Mouse (Mus musculus) right cerebral cortex, adult 18-20 months (tissue): ENCODE results near the gene Chchd6.

ENCODE experiments used
- DNase-seq: peaks from one replicate; pipeline ENCODE4 v3.0.0; 2022; ENCODE audit warnings: mixed read lengths

Chchd6 gene

DNA sequence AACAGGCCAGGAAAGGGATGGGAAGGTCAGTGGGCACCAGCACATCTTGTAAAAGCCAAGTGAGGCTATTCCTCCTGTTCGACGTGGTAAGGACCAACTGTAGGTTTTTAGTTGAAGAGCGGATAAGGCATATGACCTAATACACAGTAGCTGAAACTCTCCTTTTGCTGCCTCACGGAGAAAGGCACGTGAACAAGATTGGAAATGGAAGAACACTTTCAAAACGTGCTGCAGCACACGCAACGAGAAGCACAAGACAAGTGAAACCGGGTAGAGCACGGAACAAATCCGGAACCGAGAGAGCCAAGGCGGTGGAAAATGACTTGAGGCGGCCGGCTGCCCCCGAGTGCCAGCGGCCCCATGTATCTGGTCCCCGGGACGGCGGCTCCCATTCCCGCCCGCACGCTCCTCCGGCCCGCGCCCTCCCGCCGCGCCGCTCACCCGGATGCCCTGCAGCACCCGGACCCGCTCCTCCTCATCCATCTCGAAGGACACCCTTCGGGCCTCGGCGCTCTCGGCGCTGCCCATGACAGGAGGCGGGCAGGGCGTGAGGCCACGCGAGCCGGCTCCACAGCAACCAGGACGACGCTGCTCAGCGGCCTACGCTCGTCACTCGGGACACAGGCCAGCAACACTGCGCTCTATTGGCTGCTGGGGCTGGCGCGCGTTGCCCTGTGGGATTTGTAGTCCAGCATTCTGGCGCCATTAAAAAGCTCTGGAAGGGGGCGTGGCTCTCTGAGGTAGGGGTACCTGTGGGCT is at the start of gene Chchd6:
TSS of gene Chchd6 (minus strand) at position 635 of the 759 bp plus-strand sequence.
- peak; percentile 97 for DNase-seq

GRCm38 (mm10) chr6:89644271-89645075 is 49.0 kb upstream of the Chchd6 start:
- DNase-seq, result peak; percentile 76

- DNase-seq, result peak; percentile 88
Measured at GRCm38 (mm10) chr6:89643798-89644270, 48.4 kb upstream of the Chchd6 start, which contains the start of gene Txnrd3. Txnrd3 (plus strand) TSS chr6:89643988.

DNA sequence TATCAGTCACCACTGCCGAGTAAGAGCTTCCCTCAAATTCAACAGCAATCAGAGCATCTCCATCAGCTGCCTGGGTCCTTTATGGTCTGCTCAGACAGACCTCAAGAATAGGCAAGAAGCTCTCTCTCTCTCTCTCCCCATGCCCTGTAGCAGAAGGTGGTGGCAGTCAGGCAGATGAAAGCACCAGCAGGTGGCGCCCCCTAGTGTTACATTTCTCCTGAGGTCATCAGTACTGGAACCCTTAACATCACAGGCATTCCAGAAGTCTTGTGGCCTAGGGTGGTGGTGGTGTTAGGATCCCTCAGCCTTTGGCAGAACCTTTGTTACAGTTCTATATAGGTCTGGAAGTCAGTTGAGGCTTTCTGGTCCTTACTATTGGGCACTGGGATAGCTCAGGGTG is 43.6 kb upstream of the Chchd6 start:
- DNase-seq, result peak; percentile 55

DNA sequence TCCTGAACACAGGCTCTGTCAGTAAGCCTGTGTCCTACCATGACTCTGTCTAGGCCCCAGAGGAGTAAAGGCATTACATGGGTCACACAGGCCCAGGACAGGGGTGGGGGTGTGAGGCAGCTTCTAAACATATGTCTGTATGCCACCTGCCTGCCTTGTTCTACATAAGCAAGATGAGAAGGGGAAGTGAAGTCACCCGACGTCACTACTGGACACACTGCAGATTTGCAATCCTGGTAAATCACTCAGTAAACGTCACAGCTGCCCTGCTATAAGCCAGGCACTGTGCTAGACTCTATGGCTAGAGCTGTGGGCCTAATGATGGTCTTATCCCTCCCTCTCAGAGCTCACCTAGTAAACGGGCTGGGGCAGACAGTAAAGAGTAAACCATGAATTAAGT is 42.5 kb upstream of the Chchd6 start:
- no peak for DNase-seq

- peak; percentile 44 for DNase-seq
Measured at GRCm38 (mm10) chr6:89634400-89634799, 38.9 kb upstream of the Chchd6 start.

DNA sequence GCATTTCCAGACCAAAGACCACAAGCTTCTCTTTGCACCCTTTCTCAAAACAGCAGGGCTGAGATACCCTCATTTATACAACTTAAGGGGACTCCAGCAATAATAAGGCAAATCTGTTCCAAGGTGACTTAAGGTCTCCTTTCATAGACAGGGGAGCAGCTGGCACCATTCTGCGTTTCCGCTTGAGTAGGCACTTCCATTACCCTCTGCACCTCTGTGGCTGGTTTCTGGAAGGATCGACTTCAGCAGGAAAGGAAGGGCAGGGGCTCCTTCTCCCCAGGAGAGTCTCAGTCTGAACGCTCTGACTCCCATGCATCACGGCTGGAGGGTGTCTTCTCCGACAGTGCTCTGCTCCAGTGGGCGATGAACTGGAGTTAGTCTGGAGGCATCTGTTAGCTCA is 37.7 kb upstream of the Chchd6 start:
- DNase-seq, result no peak

- peak; percentile 86 for DNase-seq
Measured at GRCm38 (mm10) chr6:89631809-89632562, 36.5 kb upstream of the Chchd6 start.

- DNase-seq, result no peak
Measured at GRCm38 (mm10) chr6:89628045-89628785, 32.8 kb upstream of the Chchd6 start.

GRCm38 (mm10) chr6:89622647-89623046 is 27.2 kb upstream of the Chchd6 start:
- DNase-seq, result no peak

DNA sequence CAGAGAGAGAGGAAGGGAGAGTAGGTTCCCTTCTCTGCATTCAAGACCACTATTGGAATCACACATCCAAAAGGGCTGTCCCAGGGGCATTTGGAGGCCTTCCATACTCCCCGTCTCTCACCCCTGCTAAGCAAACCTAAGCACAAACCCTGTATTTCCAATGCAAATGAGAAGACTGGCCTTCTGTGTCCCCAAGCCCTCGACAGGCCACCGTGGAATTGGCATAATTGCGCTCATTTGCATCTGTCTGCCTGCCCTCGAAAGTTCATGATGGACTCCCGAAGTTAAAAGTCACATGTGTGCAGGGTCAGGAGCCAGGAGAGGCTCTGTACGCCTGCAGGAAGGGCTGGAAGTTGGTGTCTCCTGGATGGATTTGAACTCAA is 19.9 kb upstream of the Chchd6 start:
- no peak for DNase-seq

DNA sequence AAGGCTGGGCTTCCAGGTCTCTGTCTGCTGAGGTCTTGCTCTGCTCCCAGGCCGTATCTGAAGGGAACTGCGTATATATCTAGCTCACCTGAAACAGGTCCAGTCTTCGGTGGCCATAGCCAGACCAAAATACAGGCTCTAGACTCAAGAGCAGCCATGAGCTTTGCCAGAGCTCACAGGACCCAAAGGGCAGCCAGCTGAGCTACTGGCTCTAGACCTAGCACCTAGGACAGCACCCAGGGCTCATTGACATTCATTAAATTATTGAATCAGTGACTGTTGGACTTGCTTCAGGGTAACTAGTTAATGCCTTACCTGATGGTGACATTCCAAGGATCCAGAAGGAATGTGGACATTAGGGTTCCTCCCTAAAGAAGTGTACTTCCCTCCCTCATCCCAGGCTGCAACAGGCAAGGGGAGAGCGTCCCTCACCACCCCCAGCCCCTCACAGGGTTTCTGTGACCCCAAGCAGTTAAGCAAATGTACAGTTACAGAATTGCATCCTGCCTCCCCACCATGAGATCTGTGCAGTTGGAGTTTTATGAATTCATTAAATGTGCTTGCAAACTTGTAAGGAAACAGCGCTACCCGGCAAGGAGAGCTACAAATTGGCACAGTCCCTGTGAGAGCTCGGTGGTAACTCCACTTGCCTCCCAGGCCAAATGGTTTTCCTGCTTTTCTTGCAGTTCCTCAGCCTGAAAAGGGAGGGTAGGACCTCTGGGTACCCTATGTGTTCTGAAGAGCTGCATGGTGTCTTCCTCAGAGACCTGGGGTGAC is 19.3 kb upstream of the Chchd6 start:
- DNase-seq, result no peak

- no peak for DNase-seq
Measured at GRCm38 (mm10) chr6:89614107-89614471, 18.6 kb upstream of the Chchd6 start.

DNA sequence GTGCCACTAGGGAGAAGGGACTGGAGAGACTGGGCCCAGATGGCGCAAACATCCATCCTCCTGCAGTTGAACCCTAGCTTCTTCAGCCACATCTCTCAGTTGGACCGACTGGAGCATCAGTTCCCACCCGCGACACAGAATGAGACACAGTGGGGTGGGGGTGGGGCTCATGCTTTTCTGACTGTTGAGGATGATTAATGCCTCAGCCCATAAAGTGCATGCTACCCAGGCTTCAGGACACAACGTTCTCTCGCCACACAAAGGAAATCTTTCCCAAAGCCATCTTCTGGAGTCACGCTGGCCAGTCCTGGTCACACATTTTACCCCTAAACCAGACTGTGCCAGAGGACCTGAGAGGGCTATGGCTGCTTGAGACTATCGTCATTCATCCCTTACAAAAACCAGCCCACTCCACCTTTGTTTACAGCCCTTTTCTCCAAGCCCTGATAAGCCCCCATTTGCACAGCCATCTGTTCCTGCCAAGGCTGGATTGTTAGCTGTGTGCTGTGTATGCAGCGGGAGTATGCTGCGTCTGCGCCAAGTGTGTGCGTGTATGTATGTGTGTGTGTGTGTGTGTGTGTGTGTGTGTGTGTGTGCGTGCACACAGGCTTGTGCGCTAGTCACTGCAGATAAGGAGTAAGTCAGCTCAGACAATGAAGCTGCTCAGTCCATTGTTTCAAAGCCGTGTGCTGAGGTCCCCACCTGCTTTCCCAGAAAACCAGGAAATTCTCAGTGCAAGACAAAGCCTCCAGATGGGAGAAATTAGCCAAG is 18.1 kb upstream of the Chchd6 start:
- peak; percentile 37 for DNase-seq

DNA sequence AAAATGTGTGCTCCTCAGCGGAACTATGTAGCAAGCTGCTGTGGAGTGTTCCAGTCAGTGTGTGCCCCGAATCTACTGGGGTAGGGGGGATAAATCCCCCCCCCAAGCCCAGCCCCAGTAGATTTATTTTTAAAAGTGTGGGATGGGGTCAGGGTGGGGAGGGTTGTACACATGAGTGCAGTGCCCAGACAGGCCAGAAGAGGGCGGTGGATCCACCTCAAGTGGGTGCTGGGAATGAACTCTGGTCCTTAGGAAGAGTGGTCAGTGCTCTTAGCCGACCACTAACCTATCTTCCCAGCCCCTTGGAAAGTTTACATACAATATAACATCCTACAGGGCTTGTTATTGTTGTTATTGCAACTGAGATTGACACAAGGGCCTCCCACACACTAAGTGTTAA is 12.5 kb upstream of the Chchd6 start:
- DNase-seq, result no peak

DNA sequence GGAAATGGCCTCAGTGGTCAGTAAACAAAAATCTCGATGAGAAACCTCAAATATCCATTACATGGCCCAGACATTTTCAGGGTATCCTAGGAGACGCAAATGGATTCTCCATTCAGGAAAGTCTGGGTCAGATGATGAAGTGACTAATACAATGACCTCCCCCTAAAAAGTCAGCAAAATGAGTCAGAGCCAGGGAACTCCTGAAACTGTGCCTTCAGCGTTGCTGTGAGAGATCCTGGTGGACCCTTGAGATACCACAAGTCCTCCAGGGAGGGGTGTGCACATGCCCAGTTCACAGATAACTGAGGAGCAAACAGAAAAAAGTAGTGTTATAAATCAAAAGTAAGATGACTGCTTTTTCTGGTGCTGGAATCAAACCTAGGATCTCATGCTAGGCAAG is 10.6 kb upstream of the Chchd6 start:
- no peak for DNase-seq

GRCm38 (mm10) chr6:89596510-89596909 is 1.1 kb upstream of the Chchd6 start:
- DNase-seq, result no peak

DNA sequence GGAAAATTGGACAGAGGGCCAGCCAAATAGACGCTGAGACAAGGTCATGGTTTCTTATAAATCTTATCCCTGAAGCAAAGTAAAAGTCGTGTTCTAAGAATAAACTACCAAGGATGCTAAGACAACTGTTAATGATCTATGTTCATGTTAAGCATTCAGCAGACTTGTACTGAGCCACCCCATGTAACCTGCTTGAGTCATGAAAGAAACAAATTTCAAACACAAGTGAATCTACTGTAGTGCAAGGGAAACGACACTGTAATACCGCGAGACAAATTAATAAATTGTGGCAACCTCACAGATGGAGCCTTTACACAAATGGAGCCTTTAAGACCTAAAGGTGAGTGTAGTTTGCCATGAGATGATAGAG is 310 bp upstream of the Chchd6 start:
- DNase-seq, result no peak

DNA sequence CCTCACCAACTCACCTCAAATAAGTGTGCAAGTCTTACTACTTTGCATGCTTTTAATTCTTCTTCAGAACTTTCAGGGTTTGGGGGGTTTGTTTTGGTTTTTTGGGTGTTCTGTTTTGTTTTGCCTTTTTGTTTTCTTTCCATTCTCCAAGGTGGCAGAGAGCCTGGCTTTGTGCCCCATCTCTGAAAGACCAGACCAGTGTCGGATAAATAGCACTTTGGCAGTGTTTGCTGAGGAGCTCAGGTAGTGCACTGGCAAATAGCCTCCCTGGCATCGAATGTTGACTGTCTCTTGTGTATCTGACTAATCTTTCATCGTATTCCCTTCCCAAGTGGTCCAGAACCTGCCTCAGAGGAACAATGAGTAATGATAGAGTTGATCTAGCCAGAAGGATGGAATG is 3.4 kb downstream of the Chchd6 start:
- no peak for DNase-seq

DNA sequence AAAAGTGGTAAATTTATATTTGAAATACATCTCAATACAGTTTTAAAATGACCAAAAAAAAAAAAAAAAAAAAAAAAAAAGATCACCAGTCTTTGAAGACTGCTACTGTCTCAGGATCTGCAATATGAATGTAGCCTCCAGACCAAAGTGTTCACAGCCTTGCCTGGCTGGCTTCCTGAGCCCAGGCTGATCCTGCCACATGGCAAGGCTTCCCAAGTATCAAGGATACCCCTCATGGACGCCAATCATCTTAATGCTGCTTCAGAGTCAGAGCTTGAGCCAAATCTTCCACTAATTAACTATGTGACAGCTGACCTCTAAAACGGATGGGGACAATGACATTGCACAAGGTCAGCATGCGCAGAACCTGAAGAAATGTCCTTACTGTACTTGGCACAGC is 3.9 kb downstream of the Chchd6 start:
- no peak for DNase-seq

DNA sequence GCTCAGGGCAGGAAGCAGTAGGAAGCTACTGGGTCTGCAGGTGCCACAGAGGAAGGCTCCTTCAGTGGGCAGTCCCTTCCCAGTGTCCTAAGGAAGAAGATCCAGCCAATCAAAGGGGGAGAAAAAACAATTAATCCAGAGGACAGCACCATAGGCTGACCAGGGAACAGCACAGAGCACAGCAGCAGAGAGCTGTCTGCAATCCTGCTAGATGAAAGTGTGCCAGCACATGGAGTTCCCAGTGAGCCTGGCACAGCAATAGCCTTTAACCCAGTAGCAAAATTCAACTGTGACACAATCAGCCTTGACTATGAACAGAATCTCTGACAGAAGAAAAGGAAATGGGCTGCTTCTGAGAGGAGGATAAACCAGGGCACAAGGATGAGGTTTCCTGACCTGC is 9.8 kb downstream of the Chchd6 start:
- no peak for DNase-seq
